Mouse (Mus musculus): ENCODE data around the gene Olfr1465.

The Olfr1465 gene

GRCm38 (mm10) chr19:13315441-13315840, at the start of gene Olfr1465:
Gene Olfr1465, minus strand, starts transcription at chr19:13315541.
- no peak for DNase-seq

DNA sequence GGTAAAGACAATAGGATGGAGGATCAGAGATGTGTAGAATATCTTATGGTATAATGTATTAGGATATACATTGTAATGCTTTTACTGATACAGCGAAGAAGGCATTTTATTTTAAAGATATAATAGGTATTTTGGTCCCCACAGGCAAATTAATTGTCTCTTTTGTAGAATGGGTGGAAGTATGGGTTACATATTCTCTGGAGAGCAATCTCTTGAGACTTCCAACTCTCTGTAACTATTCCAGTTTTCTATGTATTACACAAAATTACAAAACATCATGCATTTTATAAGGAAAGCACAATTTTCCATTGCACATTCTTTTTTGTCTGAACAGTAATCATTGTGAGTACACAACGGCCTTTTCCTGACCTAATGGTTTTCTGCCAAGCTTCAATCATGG, 46.6 kb upstream of the Olfr1465 start, which contains the start of gene Olfr1467:
Gene Olfr1467 (plus strand): TSS at position 301 of the 400 bp plus-strand sequence.
- DNase-seq: no peak

- no peak for DNase-seq
Observed at GRCm38 (mm10) chr19:13338562-13338961, 23.2 kb upstream of the Olfr1465 start, which contains the start of gene Olfr1466. Gene Olfr1466, plus strand, starts transcription at chr19:13338862.

All from right cerebral cortex, adult 18-20 months (tissue).